Mouse (Mus musculus) ES-Bruce4 (cell line): Measurements from ENCODE around the gene Crlf3.

ENCODE experiments used
- CTCF ChIP-seq: IDR thresholded peaks from one replicate; pipeline ENCODE4 v1.8.1; 2011; ENCODE audit warnings: low read depth, low read length
- EP300 ChIP-seq: IDR thresholded peaks from 2 replicates; pipeline ENCODE4 v1.6.1; 2011; ENCODE audit warnings: low read depth, low read length; ENCODE audit not compliant: insufficient read depth

DNA sequence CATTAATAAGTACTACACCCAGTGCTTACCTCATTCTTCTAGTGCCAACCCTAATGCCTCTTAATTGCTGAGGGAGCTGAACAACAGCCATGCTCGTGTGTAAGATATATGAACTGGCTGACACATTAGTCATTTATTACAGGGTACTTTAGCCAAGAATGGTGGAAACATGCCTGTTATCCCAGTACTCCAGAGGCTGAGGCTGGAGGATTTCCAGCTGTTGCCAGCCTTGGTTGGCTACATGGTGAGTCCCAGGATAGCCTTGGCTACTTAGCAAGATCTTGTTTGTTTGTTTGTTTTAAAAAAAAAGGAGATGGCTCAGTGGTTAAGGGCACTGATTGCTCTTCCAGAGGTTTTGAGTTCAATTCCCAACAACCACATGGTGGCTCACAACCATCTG, 2.0 kb downstream of the Crlf3 start:
- TF ChIP-seq EP300 (no peak), CTCF (no peak)
